Mouse (Mus musculus) frontal cortex, adult (tissue): ENCODE measurements around the gene Cnot4.
A peak's percentile ranks its signal among the peaks of the same experiment; 100 is the strongest.
"Not testable (repeated sequence)": the region's sequence is repeated elsewhere in the genome, so short reads cannot be mapped to it uniquely, and the experiment has no call there.

ENCODE experiments used
- ATAC-seq: cut with Nextera tagmentation; 2 replicates; pipeline ENCODE4 v1.9.2; 2017; ENCODE audit warnings: mild to moderate bottlenecking, moderate library complexity, mixed read lengths; ENCODE audit not compliant: low TSS enrichment

The Cnot4 gene

DNA sequence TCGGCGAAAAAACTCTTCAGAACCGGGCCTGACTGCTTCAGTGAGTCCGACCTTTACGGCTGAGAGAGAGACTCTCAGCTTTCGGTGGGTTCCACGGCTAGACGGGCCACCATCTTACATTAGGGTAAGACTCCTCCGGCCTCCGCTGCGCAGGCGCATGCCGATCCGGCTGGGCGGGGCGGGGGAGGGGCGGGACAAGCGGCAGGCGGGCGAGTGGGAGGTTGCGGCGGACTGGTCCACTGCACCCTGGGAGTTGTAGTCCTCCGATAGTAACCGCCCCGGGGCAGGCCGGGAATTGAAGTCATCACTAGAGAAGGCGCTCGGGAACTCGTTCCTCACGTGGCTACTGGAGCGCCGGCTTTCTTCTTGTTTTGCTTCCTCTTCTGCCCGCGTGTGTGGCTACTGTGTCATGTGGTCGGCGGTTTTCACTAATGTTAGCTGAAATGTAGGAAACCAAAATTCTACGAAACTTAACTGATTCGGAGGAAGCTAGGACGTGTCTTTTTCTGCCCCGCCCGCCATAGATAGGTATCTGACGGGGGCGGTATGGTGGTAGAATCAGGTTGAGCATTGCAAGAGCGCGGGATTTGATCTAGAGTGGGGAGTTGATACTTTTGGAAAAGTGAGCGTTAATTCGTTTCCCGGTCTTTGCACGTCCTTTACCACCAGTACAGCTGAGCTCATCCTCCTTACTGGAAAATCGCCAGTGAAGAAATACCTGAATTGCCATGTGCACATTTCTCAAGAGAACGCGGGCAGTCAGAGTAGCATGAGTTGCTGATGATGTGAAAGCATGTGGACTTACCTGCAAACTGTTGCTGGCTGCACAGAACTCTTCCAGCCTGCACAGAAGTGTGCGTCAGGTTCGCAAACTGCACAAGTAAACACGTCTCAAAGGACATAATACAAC lies at the start of gene Cnot4:
TSS of gene Cnot4 (minus strand) at position 146 of the 910 bp plus-strand sequence.
- peak; percentile 98 for ATAC-seq

DNA sequence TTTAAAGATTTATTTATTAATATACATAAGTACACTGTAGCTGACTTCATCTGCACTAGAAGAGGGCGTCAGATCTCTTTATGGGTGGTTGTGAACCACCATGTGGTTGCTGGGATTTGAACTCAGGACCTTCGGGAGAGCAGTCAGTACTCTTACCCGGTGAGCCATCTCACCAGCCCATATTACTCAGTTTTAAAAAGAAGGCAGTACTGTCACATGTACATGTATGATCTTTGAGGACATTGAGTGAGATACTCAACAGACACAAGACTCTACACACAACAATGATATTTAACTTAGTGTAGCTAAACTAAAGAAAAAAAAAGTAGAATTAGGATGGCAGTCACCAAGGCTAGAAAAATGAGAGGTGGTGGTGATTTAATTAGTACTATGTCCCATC lies 45.8 kb upstream of the Cnot4 start:
- ATAC-seq, result not testable (repeated sequence)

DNA sequence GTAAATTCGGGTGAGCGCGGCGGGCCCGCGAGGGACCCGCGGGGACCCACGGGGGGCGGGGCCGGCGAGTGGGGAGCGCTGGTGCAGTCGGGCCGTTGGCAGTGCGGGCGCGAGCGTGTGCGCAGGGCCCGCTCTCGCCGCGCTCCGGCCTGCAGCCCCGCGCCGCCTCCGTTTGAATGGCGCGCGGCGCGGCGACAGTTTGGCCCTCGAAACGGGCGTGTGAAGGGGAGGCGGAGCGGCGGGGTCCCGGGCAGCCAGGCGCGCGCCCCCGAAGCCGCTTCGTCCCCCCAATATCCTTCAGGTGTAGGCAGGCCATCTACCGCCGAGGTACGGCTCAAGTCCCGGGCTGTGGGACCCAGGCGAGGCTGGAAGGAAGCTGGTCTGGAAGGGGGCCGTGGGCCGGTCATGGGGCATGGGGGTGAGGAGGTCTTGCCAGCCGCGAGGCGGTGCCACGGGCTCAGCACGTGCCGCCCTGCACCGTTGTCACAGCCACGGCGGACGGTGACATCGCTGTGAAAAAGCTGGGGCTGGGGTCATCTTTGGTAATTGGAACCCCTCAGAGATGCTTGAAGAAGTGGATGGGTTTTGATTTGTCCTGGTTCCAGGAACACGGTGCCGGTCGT lies 44.2 kb upstream of the Cnot4 start:
- peak; percentile 69; the same call in 1 of the 2 replicates for ATAC-seq

DNA sequence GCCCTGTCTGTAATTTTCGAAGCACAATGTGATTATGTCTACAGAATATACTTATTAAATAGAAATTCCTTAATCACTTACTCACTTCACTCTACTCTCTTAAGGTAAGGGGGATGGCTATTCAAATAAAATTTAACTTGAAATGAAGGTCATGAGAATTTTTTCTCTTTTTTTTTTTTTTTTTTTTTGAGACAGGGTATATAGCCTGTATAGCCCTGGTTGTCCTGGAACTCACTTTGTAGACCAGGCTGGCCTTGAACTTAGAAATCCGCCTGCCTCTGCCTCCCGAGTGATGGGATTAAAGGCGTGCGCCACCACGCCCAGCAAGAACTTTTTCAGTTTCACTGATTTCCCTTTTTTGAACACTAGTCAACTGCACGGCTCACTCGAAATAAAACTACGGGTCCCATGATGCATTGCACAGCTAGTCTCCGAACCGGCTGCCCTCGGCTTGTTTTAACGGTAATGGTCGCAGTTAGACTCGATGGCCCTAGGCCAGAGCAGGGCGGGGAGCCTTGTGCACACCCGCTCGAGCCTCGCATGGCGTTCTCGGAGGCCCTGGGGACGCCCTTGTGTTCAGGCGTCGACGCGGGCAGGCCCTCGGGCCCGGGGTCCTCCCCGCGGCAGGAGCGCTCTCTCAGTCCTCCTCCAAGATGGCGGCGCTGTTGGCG lies 43.6 kb upstream of the Cnot4 start, which contains the start of gene Nup205:
TSS of gene Nup205 (plus strand) at position 443 of the 671 bp plus-strand sequence.
- peak; percentile 99 for ATAC-seq

DNA sequence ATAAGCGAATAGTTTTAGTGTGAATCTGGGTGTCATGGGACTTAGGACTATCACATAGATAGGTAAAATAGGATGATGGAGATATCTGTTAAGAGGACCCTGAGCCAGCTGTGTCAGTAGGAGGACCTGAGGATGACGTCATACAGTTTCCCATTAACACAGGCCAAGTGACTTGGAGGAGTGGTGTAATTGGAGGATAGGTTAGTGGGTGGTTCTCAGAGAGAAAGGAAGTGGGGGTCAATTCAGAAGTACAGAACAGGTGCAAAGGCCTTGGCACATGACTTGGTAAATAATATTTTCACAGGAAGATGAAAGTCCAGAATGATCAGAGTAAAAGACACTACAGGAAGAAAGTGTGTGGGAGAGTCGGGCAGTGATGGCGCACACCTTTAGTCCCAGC lies 39.7 kb upstream of the Cnot4 start:
- no peak for ATAC-seq

DNA sequence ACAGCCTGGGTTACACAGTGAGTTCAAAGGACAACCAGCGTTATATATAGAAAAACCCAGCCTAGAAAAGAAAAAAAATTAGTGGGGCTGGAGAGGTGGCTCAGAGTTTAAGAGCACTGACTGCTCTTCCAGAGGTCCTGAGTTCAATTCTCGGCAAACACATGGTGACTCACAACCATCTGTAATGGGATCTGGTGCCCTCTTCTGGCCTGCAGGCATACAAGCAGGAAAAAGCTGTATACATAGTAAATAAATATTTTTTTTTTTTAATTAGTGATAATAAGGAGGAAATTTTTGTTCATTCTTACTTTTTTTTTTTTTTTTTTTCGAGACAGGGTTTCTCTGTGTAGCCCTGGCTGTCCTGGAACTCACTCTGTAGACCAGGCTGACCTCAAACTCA lies 38.5 kb upstream of the Cnot4 start:
- not testable (repeated sequence) for ATAC-seq

DNA sequence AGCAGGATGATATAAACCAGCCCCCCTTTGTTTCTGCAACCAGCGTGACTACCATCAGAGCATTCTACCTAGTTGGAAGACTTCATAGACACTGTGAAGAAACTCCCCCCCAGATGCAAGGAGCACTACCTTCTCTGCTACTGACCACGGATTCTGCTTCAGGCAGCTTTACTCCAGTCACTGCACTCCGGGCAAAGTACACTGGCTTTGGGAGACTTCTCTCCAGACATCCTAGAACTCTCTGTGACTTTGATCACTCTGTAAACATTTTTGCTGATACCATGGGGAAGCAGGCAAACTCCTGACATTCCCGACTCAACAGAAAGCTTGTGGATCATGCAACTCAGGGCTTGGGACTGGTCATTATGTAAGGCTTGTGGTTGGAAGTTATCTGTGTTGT lies 35.7 kb upstream of the Cnot4 start:
- ATAC-seq, result no peak

DNA sequence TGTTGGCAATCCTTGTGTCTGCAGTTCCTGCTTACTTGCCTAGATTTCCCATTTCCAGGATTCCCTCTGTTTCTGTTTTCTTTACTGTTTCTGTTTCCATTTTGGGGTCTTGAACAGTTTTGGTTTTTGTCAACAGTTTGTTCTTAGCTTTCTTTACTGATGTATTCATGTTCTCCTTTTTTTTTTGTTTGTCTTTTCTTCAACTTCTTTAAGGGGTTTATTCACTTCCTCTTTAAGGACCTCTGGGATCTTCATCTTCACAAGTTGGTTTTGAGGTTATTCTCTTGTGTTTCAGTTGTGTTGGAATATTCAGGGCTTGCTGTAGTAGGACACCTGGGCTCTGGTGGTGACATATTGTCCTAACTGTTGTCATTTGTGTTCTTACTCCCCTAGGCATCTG lies 21.0 kb upstream of the Cnot4 start:
- no peak for ATAC-seq

DNA sequence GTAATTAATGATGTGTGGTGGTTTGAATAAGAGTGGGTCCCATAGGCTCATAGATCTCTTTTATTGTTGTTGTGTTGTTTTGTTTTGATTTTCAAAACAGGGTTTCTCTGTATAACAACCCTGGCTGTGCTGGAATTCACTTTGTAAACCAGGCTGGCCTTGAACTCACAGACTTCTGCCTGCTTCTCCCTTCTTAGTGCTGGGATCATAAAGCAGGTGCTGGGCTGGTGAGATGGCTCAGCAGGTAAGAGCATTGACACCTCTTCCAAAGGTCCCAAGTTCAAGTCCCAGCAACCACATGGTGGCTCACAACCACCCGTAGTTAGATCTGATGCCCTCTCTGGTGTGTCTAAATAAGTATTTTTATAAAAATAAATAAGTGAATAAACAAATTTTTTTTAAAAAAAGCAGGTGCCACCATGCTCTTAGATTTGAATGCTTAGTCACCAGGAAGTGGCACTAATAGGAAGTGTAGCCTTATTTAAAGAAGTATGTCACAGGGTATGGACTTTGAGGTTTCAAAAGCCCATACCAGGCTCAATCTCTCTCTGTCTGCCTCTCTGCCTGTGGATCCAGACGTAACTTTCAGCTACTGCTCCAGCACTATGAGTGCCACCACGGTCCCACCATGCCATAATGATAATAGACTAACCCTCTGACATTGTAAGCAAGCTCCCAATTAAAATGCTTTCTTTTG lies 14.3 kb upstream of the Cnot4 start:
- ATAC-seq, result no peak

DNA sequence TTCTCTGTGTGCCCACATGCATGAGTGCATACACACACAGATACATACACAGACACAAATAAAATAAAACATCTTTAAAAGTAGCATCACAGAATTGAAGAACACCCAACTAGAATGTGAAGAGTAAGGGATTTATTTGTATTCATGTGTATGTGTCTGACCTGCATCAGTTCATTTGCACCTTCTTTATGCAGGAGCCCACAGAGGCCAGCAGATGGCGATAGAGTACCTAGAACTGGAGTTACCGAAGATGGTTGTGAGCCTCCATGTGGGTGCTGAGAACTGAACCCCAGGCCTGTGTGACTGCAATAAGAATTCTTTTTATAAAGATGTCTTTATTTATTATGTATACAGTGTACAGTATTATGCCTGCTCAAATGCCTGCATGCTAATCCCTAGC lies 12.0 kb upstream of the Cnot4 start:
- ATAC-seq, result no peak

DNA sequence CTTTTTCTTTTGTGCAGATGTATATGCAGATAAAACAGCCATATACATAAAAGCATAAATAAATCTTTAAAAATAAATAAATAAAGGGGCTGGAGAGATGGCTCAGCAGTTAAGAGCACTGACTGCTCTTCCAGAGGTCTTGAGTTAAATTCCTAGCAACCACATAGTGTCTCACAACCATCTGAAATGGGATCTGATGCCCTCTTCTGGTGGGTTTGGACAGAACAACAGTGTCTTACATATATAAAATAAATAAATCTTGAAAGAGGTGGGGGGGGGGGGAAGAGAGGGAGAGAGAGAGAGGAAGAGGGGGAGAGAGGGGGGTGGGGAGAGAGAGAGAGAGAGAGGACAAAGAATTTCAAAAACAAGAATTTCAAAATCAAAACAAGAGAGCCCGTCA lies 6.8 kb upstream of the Cnot4 start:
- no peak for ATAC-seq

DNA sequence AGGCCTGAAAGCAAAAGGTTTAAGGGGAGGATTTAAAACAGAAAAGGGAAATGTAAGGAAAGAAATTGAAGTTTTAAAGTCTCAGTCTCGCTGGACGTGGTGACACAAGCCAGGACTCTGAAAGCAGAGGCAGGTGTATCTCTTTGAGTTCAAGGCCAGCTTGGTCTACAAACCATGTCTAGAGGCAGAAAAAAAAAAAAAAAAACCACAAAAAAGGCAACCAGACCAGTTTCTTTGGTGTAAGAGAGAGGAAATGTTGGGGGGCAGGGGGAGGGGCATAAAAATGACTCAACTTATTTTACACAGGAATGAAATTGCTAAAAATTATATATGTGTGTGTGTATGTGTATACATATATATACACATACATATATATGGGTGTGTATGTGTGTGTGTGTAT lies 1.3 kb upstream of the Cnot4 start:
- ATAC-seq, result no peak

DNA sequence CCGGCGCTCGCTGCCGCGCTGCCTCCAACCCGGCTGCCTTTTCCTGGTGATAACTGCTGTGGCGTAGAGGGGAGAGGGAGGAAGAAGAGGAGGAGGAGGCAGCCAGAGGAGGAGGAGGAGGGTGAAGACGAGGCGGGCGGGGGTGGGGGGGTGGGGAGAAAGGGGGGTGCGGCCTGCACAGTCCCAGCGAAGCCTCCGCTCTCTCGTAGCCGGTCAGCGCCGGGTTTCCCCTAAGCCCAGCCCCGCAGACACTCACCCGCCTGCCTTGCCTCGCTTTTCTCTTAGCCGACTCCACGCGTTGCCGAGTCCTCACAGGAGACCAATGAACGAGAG lies 312 bp downstream of the Cnot4 start:
- peak; percentile 75 for ATAC-seq

DNA sequence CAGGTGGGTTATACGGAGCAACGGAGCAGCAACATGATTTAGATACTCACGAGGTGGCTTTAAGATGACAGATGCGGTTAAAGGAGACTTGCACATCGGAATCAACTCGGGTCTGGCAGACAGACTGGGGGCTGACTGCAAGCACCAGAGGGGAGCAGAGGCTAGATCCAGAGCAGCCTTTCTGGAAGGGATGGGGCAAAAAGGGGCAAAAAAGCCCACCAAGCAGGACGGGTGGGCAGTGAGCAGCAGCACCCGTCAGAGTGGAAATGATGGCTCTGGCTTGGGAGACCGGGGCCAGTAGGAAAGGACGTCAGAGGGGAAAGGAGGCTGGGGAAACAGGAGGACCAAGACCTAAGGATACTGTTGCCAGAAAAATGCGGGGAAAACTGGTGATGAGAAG lies 718 bp downstream of the Cnot4 start:
- peak; percentile 16; the same call in 1 of the 2 replicates for ATAC-seq

DNA sequence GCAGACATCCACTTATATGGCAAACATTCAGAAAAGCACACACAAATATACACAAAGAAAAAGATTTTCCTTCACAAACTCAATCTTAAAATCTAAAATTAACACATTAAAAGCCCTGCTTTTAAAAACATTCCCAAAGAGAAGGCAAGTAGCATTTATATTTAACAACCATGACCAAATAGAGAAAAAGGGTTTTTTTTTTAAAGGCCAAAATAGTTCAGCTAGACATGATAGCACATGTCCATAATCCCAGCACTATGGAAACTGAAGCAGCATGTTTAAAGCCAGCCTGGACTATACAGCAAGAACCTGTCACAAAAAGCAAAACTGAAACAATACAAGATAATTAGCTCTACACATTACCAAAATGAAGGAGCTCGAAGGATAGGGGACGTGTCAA lies 11.0 kb downstream of the Cnot4 start:
- ATAC-seq, result no peak

DNA sequence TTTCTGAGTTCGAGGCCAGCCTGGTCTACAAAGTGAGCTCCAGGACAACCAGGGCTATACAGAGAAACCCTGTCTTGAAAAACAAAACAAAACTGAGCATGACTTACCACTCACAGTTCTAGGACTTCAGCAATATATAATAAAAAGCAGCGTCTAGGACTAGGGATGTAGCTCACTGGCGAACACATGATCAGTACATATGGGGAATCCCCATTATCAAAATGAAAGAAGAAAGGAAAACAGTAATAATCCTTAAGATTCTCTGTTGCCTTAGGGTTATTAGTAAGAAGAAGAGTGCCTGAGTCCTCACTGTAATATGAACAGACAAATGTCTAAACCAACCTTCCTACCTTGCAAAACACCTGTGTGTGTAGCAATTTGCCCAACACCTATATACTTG lies 11.6 kb downstream of the Cnot4 start:
- no peak for ATAC-seq

DNA sequence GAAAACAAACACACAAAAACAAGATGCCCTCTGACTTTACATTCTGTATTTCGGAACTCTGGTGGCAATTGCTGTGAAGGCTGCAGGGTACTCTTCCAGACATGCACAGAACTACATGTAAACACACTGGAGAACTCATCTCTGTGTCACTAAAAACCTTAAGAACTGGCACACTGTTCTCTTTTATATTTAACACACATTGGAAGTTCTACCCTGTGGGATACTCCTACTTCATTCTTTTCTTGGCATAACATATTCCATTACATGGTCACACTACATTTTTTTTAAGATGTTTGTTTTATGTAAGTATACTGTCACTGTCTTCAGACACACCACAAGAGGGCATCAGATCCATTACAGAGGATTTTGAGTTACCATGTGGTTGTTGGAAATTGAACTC lies 31.1 kb downstream of the Cnot4 start:
- peak; percentile 99 for ATAC-seq

DNA sequence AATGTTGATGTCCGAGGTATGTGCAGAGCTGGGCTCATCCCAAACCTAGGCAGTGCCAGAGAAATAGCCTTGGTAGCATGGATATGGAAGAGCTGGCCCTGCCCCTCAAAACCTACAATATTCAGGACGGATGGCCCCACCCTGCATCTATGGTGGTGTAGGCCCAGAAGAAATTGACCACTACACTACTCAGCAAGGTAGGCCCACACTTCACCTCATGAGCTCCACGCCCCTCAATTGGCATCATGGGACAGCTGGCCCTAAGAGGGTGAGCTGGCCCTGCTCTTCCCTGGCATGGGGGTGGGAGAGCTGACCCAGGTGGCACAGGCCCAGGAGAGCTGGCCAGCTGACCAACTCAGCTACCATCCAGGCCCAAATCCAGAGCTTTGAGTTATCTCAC lies 48.6 kb downstream of the Cnot4 start:
- no peak for ATAC-seq

DNA sequence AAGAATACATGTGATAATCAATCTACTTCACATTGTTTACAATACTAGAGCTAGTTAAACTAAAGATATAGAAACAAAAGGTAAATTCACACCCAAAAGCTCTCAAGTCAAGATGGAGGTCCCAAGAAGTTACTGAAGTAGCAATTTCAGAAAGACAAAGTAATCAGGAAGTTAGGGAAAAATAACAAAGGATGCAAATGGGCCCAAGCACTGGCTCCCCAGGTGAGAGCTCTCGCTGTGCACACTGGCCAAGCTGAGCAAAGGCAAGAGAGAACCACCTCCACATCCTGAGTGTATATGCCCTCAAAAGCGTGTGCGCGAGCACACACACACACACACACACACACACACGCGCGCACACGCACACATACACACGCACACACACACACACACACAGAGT lies 58.4 kb downstream of the Cnot4 start:
- no peak for ATAC-seq

DNA sequence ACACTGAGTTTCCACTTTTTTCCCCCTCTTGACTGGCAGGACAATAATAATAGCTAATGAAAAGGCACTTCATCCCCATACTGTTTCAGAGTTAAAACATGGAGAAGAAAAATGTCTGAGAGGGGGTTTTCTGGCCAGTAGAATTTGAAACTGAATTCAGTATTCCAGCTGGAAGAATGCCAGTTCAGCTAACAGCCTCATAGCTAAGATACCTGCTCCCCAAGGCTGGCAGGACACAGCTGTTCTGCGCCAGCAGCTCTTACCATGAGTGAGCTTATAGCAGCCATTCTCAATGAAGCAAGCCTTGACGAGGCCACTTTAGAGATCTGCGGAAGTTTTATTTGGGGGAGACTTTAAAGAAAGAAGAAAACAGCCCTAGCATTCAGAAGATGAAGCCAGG lies 62.3 kb downstream of the Cnot4 start:
- ATAC-seq, result no peak

DNA sequence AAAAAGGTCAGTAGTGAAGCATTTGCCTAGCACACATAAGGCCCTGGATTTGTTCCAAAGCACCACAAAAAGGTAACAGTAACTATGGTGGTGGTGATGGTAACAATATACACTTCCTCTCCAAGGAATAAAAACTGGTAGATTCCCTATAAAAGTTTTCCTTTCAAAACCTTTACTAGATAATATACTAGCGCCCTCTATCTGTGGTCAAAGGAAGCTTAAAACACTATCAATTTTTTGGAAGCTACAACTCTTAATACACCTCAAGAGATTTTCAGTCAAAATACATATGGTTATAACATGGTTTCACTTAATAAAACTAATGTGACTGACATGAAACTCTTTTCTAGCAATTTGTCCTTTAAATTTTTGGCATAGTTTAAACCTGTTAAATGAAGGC lies 71.1 kb downstream of the Cnot4 start:
- no peak for ATAC-seq

DNA sequence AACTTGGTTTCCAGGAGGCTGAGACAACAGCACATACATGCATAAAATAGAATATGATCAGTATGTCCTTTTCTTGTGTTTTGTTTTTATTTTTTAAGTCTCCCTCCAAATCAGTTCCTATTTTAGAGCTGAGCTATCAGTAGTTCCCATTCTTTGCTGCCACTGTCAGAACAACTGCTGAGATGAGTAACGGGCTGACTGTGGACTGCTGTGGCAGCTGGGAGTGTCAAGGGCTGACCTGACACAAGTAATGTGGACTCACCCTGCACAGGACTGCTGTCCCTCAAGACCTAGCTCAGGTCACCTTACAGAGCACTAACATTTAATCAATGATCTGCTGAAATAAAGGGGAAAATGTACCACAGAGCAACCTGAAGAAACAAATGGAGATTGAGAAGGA lies 90.4 kb downstream of the Cnot4 start:
- ATAC-seq, result no peak
